Mouse (Mus musculus) erythroblast, embryonic 14.5 days (primary cell): Measurements from ENCODE around the gene Psmd9. TPM values are rescaled to one million over a fixed set of nuclear protein-coding genes. Genes with fewer than 3 reads are reported as not detected.

ENCODE experiments used
- H3K27me3 ChIP-seq: 2 replicates; pipeline ENCODE4 v1.6.1; 2012; ENCODE audit warnings: inconsistent platforms; ENCODE audit not compliant: control insufficient read depth
- H3K36me3 ChIP-seq: 2 replicates; pipeline ENCODE4 v1.6.1; 2012; ENCODE audit warnings: mild to moderate bottlenecking, inconsistent platforms; ENCODE audit not compliant: control insufficient read depth
- H3K4me1 ChIP-seq: 2 replicates; pipeline ENCODE4 v1.6.1; 2012; ENCODE audit warnings: inconsistent platforms; ENCODE audit not compliant: control insufficient read depth
- H3K4me3 ChIP-seq: replicated peaks from 2 replicates; pipeline ENCODE3; 2012; ENCODE audit warnings: moderate library complexity, mild to moderate bottlenecking, inconsistent platforms
- H3K9me3 ChIP-seq: 2 replicates; pipeline ENCODE4 v1.6.1; 2012; ENCODE audit warnings: low read length, inconsistent platforms, mixed read lengths; ENCODE audit not compliant: control insufficient read depth
- GATA1 ChIP-seq: IDR thresholded peaks from 2 replicates; pipeline ENCODE4 v1.6.1; 2012; ENCODE audit warnings: low read length, inconsistent platforms, mixed read lengths
- TAL1 ChIP-seq: IDR thresholded peaks from 3 replicates; pipeline ENCODE4 v1.6.1; 2012; ENCODE audit warnings: low read length, inconsistent platforms, mixed read lengths
- polyA plus RNA-seq: library from polyadenylated mRNA; stranded (reverse); fragments of >175 nt; gene quantifications from 2 replicates; pipeline ENCODE4 v1.2.3, GENCODE M21; 2012

Psmd9 gene
- polyA plus RNA-seq, 1 experiment: 28.4 TPM

DNA sequence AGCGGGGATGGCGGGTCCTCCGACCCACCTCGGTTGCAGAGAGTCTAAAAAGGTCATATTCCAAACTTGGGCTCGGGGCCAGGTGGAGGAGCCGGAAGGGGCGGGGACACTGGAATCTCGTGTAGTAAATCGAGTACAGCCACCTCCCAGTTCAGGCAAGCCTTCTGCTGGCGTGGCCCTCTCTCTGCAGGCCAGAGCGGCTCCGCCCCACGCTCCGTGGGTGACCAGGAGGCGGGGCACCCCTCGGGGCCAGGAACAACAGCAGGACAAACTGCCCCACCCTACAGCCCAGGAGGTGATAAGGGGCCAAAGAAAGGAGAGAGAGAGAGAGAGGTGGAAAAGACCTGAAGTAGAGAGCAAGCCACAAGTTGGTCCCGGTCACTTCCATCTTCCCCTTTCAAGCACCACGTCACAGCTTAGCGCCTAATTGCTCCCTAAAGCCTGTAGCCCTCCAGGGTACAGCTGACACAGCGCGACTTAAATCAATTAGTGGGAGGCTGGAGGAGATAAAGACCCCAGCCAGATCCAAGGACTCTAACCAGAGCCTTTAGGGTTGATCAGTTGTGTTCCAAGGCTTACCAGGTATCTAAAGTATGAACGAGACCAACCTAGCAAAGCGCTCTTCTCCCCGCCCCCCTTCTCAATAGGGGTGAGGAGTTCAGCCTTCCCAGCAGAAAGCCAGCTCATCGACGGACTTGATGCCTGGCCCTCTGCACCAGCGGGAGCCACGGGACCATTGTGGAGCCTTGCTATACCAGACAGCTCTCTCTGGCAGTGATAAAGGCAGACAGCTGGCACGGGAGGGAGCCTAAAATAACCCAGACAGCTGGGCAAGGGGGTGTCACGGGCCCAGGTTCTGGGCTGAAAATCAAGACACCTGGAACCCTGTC lies 33.5 kb upstream of the Psmd9 start:
- H3K36me3 ChIP-seq: peaks cover 59% of the 10 kb centered on the region
- H3K4me1 ChIP-seq: peaks cover 90% of the 10 kb centered on the region
- no peaks in the 10 kb centered on the region for H3K9me3 ChIP-seq
- peak overlapping the region; percentile 82 for H3K4me3 ChIP-seq
- H3K27me3 ChIP-seq: peaks cover 1% of the 10 kb centered on the region; the same call in 1 of the 2 replicates
- TF ChIP-seq TAL1 (no peak), GATA1 (no peak)

DNA sequence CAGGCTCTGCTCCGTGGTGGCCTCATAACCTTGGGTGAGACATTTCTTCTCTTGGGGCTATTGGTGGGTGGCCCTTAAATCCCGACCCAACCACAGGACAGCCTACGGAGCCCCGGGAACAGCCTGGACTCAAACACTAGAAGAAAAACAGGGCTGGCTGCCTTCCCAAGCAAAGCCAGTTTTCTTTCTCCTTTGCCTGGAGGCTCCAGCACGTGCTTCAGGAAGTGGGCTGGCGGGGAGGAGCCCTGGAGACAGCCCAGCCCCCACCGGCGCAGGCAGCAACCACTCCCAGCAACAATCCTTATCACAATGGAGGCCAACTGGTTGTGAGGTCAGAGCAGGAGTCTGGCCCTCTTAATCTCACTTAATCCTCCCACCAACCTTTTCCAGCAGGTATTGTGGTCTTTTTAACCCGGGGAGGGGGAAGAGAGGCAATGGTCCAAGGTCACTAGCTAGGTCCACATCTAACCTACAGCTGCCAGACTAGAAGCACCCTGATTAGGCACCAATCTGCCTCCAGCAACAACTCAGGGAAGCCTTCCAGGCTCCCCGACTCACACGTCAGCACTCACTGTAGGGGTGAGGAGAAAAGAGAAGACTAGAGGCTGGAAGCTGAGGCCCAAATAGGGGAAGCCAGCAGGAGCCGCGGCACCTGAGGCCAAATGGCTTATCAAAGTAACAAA lies 32.7 kb upstream of the Psmd9 start:
- no peak for TF ChIP-seq TAL1
- TF ChIP-seq GATA1: peak; percentile 74
- Histone ChIP-seq H3K27me3 (no peaks in the 10 kb centered on the region), H3K36me3 (peaks cover 59% of the 10 kb centered on the region), H3K4me1 (peaks cover 85% of the 10 kb centered on the region), H3K4me3 (peak overlapping the region; percentile 82), H3K9me3 (no peaks in the 10 kb centered on the region)

DNA sequence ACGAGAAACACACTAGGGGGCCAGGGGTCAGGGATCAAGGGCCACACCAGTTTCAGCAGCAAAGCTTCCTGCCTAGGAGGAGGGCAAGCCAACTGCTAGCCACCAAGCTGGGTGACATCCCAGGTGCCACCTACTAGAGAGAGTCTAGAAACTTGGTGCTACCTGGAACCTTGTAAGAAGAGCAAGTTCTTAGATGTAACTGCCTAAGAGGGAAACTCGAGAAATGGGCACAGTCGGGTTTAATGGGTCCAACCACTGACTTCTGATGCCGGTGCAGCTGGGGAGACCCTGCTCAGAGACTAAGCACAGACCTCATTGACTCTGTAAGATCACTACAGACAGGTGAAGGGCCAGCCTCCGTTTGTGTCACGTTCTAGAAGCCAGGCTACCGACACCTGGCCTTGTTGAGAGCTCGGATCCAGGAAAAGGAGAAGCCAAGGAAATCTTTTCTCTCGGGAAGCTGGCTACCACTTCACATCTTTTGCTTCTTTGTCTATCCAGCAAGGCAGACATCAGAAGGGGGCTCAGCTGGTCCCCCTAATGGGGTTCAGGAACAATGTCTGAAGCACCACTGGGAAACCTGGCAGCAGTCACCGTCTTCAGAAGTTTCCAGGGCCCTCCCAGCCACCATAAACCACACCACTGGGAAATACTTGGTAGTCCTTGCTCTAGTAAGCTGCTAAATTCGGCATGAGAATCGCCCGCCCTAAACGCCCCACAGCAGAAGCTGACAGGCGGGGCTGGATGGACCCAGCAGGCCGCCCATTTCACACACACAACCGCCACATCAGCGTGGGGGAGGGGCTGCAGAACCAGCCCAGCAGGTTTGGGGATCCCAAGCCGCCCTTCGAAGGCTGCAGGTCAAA lies 31.9 kb upstream of the Psmd9 start:
- TF ChIP-seq GATA1 (no peak), TAL1 (no peak)
- H3K27me3 ChIP-seq: no peaks in the 10 kb centered on the region
- H3K4me3 ChIP-seq: peak overlapping the region; percentile 82
- H3K9me3 ChIP-seq: no peaks in the 10 kb centered on the region
- H3K4me1 ChIP-seq: peaks cover 80% of the 10 kb centered on the region
- peaks cover 59% of the 10 kb centered on the region for H3K36me3 ChIP-seq

DNA sequence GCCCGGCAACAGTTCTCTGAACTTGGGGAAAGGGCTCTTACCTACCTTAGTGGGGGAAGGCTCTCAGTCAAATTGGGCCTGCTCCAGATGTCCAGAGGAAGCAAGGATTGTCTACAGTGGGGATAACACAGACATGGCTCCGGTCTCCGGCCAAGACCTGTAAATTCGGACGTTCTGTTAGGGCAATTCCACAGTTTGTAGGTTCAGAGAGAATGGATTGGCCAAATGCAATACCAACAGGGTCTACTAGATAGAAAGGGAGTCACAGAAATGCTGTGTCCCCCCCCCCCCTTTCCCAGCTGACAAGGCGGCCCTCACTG lies 31.3 kb upstream of the Psmd9 start:
- Histone ChIP-seq H3K27me3 (no peaks in the 10 kb centered on the region), H3K4me1 (peaks cover 74% of the 10 kb centered on the region), H3K36me3 (peaks cover 56% of the 10 kb centered on the region), H3K9me3 (no peaks in the 10 kb centered on the region), H3K4me3 (peak overlapping the region; percentile 82)
- TF ChIP-seq TAL1 (no peak), GATA1 (no peak)

DNA sequence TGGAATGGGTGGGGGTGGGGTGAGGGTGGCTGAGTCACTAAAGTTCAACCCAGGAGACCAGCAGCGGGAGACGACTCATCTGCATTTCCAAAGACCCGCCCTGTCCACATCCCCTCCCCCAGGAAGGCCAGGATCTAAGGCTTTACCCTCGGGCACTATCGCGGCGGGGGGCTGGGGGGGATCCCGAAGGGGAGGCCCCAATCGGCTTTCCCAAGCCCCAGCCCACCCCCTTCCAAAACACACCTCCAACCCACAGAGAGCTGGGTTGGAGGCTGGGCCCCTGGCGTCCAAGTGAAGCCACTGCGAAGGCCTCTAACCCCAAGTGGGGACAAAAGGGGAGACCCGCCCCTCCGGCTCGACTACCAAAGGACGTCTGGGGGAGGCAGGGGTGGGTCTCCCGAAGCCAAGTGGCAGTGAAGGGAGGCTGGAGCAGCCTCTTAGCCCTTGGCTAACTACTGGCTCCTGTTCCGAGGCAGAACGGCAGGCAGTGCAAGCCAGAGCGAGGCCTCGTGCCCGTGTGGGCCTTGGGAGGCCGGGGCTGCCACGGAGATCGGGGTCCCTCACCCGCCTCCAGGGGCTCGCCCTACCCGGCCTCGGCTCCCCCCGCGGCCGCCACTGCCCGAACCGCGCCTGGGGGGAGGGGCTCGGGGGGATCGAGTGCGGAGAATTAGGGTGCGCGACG lies 30.8 kb upstream of the Psmd9 start:
- Histone ChIP-seq H3K27me3 (no peaks in the 10 kb centered on the region), H3K4me3 (peak overlapping the region; percentile 82), H3K4me1 (peaks cover 73% of the 10 kb centered on the region), H3K36me3 (peaks cover 51% of the 10 kb centered on the region), H3K9me3 (no peaks in the 10 kb centered on the region)
- TF ChIP-seq GATA1 (no peak), TAL1 (no peak)

DNA sequence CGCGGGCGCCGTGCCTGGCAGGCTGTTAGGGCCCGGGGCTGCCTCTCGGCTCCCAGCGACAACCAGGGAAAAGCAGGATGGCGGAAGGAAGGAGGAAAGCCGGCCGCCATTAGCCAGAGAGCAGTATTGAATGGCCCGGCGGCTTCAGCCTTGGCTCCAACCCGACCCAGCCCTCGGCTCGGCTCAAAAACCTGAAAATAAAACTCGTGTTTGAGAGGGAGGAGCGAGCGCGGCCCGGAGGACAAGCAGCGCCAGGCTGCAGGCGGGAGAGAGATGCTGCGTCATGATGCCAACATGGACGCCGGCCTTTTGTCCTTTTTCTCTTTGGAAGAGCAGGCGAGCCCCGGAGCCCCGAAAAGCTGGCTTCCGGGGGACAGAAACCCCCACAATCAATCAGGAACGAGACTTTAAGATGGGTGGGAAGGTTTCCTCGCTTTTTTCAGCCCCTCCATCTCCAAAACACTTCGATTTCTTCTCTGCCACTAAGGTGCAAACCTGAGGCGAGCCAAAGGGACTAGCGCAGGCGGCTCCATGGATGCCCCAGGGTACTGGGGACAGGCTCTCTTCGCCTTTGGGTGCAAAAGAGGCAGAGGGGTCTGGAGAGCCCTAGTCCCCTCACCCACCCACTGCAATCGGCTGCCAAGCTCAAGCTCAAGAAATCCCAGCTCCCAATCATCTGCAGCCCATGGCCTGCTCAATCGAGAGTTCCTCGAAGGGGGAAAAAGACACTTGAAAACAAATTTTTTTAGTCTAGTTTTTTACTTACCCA lies 30.1 kb upstream of the Psmd9 start:
- Histone ChIP-seq H3K27me3 (no peaks in the 10 kb centered on the region), H3K9me3 (no peaks in the 10 kb centered on the region), H3K4me1 (peaks cover 73% of the 10 kb centered on the region), H3K36me3 (peaks cover 46% of the 10 kb centered on the region), H3K4me3 (peak overlapping the region; percentile 82)
- TF ChIP-seq TAL1 (no peak), GATA1 (no peak)

DNA sequence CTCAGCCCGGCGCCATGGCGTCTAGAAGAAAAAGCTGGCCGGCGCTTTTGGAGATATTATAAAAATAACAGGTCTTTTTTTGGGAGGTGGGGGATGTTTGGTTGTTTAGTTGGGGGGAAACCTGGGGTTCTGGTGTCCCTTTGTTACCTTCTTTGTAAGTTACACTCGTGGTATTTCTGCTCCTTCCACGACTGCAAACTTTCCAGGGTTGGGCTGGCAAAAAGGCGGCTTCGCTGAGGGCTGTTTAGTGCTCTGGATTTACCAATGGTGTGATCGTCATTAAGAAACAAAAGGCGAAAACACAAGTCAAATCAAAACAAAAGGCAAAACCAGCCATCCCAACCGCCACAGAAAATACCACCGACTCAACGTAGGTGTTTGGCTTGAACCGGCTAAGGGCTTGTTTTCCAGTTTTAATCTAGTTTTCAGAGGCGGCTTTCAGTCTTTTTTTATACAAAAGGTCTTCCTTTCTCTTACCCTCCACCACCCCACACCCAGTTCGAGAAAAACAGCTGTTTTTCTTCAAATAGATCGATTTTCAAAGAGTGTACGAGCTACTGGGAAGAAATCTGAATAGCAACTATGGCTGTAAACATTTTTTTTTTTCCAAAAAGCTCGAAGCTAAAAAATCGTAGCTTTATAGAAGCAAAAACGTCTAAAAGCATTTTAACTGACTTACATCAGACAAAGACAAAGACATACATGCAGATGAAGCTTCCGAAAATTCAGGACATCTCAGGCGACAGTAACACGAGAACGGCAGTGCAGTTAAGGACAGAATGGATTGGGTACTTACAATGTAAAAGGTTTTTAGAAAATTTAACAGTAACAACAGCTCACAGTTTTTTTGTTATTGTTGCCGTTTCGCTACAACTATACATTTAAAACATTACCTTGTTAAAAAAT lies 29.2 kb upstream of the Psmd9 start:
- no peak for TF ChIP-seq TAL1
- no peak for TF ChIP-seq GATA1
- Histone ChIP-seq H3K36me3 (peaks cover 46% of the 10 kb centered on the region), H3K9me3 (no peaks in the 10 kb centered on the region), H3K4me3 (peak overlapping the region; percentile 82), H3K4me1 (peaks cover 73% of the 10 kb centered on the region), H3K27me3 (no peaks in the 10 kb centered on the region)
